Mouse (Mus musculus): ENCODE data around the gene Itfg2. TPM values are rescaled to one million over a fixed set of nuclear protein-coding genes. Genes with fewer than 3 reads are reported as not detected.

The Itfg2 gene
- total and polyA plus RNA-seq, 3 experiments = 8.0 to 45.1 (median 17.9) TPM

GRCm38 (mm10) chr6:128440238-128440637, 15.5 kb upstream of the Itfg2 start:
- Histone ChIP-seq H3K4me3 (replicated peaks in 1 of 3; ENCODE audit: low read depth in 2 of 3, low read length in 2 of 3, poor library complexity in 1 of 3) (no peak overlapping the region), H3K27me3 (replicated peaks) (no peaks in the 10 kb centered on the region), H3K4me1 (ENCODE audit: control insufficient read depth in 1 of 2, insufficient read depth in 2 of 2) (peaks cover 5 to 18% of the 10 kb centered on the region in 2 experiments; a peak in 3 of 4 replicates), H3K27ac (ENCODE audit: insufficient read depth, low read depth) (no peak overlapping the region), H3K4me2 (ENCODE audit: insufficient read depth, low read depth, poor library complexity, severe bottlenecking) (no peak overlapping the region), H3K79me2 (replicated peaks; ENCODE audit: control insufficient read depth, extremely low read depth, insufficient read depth, poor library complexity, severe bottlenecking) (peaks cover 27% of the 10 kb centered on the region), H3K36me3 (replicated peaks in 1 of 2; ENCODE audit: control insufficient read depth in 1 of 2, insufficient read depth in 1 of 2, low read length in 1 of 2) (peaks cover 12 to 19% of the 10 kb centered on the region in 2 experiments), H3K9me3 (replicated peaks; ENCODE audit: low read length) (no peaks in the 10 kb centered on the region), H3K9ac (ENCODE audit: insufficient read depth, low read depth) (no peak overlapping the region)
- TF ChIP-seq SMC3 (IDR thresholded peaks at IDR 0.05; ENCODE audit: low read depth, low read length) (0 out of 2 replicates have a peak, but pooled peaks have one; percentile 16), POLR2A (IDR thresholded peaks at IDR 0.05; ENCODE audit: low read depth, low read length) (no peak), ZMIZ1 (IDR thresholded peaks at IDR 0.05; ENCODE audit: low read depth, low read length) (no peak), ZC3H11A (IDR thresholded peaks at IDR 0.05; ENCODE audit: low read depth, low read length) (no peak), CTCF (conservative IDR thresholded peaks at IDR 0.05 in 1 of 2, IDR thresholded peaks at IDR 0.05 in 1 of 2; ENCODE audit: low read depth in 2 of 2, low read length in 2 of 2) (peak in 1 of 2 experiments; percentile 41; a peak in 2 of 4 replicates)
- dilution Hi-C loops (cut with MboI; ENCODE audit: extremely low pct_ligation_motif_present, extremely low pct_unique_long_range_greater_than_20kb, low sequenced_read_pairs) = no loop called here
- in situ Hi-C loops (cut with MboI; ENCODE audit: low pct_ligation_motif_present, low pct_unique_long_range_greater_than_20kb, low sequenced_read_pairs) = no loop called here
- no peak for DNase-seq (ENCODE audit: extremely low read depth)

GRCm38 (mm10) chr6:128438871-128439341, 14.2 kb upstream of the Itfg2 start:
- Histone ChIP-seq H3K36me3 (replicated peaks in 1 of 2; ENCODE audit: control insufficient read depth in 1 of 2, insufficient read depth in 1 of 2, low read length in 1 of 2) (peaks cover 25 to 33% of the 10 kb centered on the region in 2 experiments), H3K9ac (ENCODE audit: insufficient read depth, low read depth) (peak overlapping the region; percentile 77), H3K9me3 (replicated peaks; ENCODE audit: low read length) (no peaks in the 10 kb centered on the region), H3K4me1 (ENCODE audit: control insufficient read depth in 1 of 2, insufficient read depth in 2 of 2) (peaks cover 5 to 18% of the 10 kb centered on the region in 2 experiments; a peak in 3 of 4 replicates), H3K27ac (ENCODE audit: insufficient read depth, low read depth) (no peak overlapping the region), H3K4me3 (replicated peaks in 1 of 3; ENCODE audit: low read depth in 2 of 3, low read length in 2 of 3, poor library complexity in 1 of 3) (peak overlapping the region; percentile 42 to 100 (median 60)), H3K27me3 (replicated peaks) (no peaks in the 10 kb centered on the region), H3K4me2 (ENCODE audit: insufficient read depth, low read depth, poor library complexity, severe bottlenecking) (peak overlapping the region; percentile 99), H3K79me2 (replicated peaks; ENCODE audit: control insufficient read depth, extremely low read depth, insufficient read depth, poor library complexity, severe bottlenecking) (peaks cover 27% of the 10 kb centered on the region)
- no peak for DNase-seq (ENCODE audit: extremely low read depth)
- dilution Hi-C loops (cut with MboI; ENCODE audit: extremely low pct_ligation_motif_present, extremely low pct_unique_long_range_greater_than_20kb, low sequenced_read_pairs) (no loop called here), in situ Hi-C loops (cut with MboI; ENCODE audit: low pct_ligation_motif_present, low pct_unique_long_range_greater_than_20kb, low sequenced_read_pairs) (no loop called here)
- TF ChIP-seq CHD2 (IDR thresholded peaks at IDR 0.05; ENCODE audit: low read length) = peak; percentile 55; the same call in 1 of the 2 replicates
- no peak for TF ChIP-seq ZMIZ1 (IDR thresholded peaks at IDR 0.05; ENCODE audit: low read depth, low read length)
- no peak for TF ChIP-seq CHD1 (IDR thresholded peaks at IDR 0.05; ENCODE audit: low read depth, low read length)
- TF ChIP-seq NELFE (IDR thresholded peaks at IDR 0.05; ENCODE audit: low read depth, low read length) = no peak; the same call in 1 of the 2 replicates
- TF ChIP-seq MYC (IDR thresholded peaks at IDR 0.05; ENCODE audit: low read depth, low read length) = no peak
- TF ChIP-seq MEF2A (IDR thresholded peaks at IDR 0.05; ENCODE audit: borderline replicate concordance, low read depth, low read length) = no peak
- TF ChIP-seq RCOR1 (conservative IDR thresholded peaks at IDR 0.05; ENCODE audit: low read depth, low read length) = no peak
- TF ChIP-seq ZC3H11A (IDR thresholded peaks at IDR 0.05; ENCODE audit: low read depth, low read length) = no peak
- no peak for TF ChIP-seq HCFC1 (IDR thresholded peaks at IDR 0.05; ENCODE audit: low read depth, low read length)
- no peak for TF ChIP-seq KAT2A (IDR thresholded peaks at IDR 0.05; ENCODE audit: insufficient replicate concordance, low read length)
- TF ChIP-seq SMC3 (IDR thresholded peaks at IDR 0.05; ENCODE audit: low read depth, low read length) = no peak
- TF ChIP-seq MAZ (IDR thresholded peaks at IDR 0.05; ENCODE audit: low read depth, low read length) = peak; percentile 2; the same call in 1 of the 2 replicates
